In genomic region chr15:101224006-101224906, GRCm38 (mm10) we compare ENCODE assay signal across 8 mouse cellular contexts. TPM values are rescaled to one million over a fixed set of nuclear protein-coding genes. Genes with fewer than 3 reads are reported as not detected.
A peak's percentile ranks its signal among the peaks of the same experiment; 100 is the strongest.
DNase-seq lines count a peak whose midpoint lies in the region; ATAC-seq and TF ChIP-seq lines count a peak whose summit lies in the region.

Gene Grasp, plus strand, starts transcription at chr15:101224188.

- under 1% methylated on average over 42 of the region's 77 CpGs for WGBS in embryonic facial prominence, embryonic 14.5 days
- under 1% methylated on average over 62 of the region's 77 CpGs for WGBS in heart, embryonic 11.5 days (ENCODE audit: insufficient replicate concordance)
- under 1% methylated on average over 70 of the region's 77 CpGs for WGBS in kidney, embryonic 15.5 days
- 3% methylated on average over 76 of the region's 77 CpGs for WGBS in liver, adult 2 months

- no peaks in the 10 kb centered on the region for H3K27me3 ChIP-seq in embryonic facial prominence, embryonic 14.5 days (replicated peaks; ENCODE audit: control insufficient read depth, insufficient read depth, low read length)
- peaks cover 29% of the 10 kb centered on the region for H3K27me3 ChIP-seq in heart, embryonic 11.5 days (ENCODE audit: control insufficient read depth, insufficient read depth, low read length)
- H3K27me3 ChIP-seq in kidney, embryonic 15.5 days = peaks cover 30% of the 10 kb centered on the region
- peaks cover 5% of the 10 kb centered on the region; the same call in 1 of the 2 replicates for H3K27me3 ChIP-seq in liver, adult 2 months (ENCODE audit: control insufficient read depth, insufficient read depth, low read length)

- no peak for TF ChIP-seq CTCF in liver, adult 2 months (IDR thresholded peaks at IDR 0.05; ENCODE audit: low read depth, low read length)

- peak within 1 kb of the TSS; percentile 84 for H3K9ac ChIP-seq in embryonic facial prominence, embryonic 14.5 days (ENCODE audit: low read depth, low read length)
- H3K9ac ChIP-seq in heart, embryonic 11.5 days (ENCODE audit: low read depth, low read length) = peak within 1 kb of the TSS; percentile 78
- H3K9ac ChIP-seq in kidney, embryonic 15.5 days = peak within 1 kb of the TSS; percentile 71
- H3K9ac ChIP-seq in liver, adult 2 months (ENCODE audit: low read depth, low read length) = peak within 1 kb of the TSS; percentile 68

- peaks cover 50% of the 10 kb centered on the region for H3K4me1 ChIP-seq in embryonic facial prominence, embryonic 14.5 days (ENCODE audit: control insufficient read depth, insufficient read depth, low read length)
- peaks cover 16% of the 10 kb centered on the region for H3K4me1 ChIP-seq in heart, embryonic 11.5 days (ENCODE audit: control insufficient read depth, insufficient read depth, low read length)
- H3K4me1 ChIP-seq in kidney, embryonic 15.5 days = peaks cover 77% of the 10 kb centered on the region
- no peaks in the 10 kb centered on the region for H3K4me1 ChIP-seq in liver, adult 2 months (ENCODE audit: control insufficient read depth, insufficient read depth, low read length)

- no peaks in the 10 kb centered on the region for H3K9me3 ChIP-seq in embryonic facial prominence, embryonic 14.5 days (ENCODE audit: control insufficient read depth, low read length)
- no peaks in the 10 kb centered on the region for H3K9me3 ChIP-seq in heart, embryonic 11.5 days (replicated peaks; ENCODE audit: control insufficient read depth, low read length)
- H3K9me3 ChIP-seq in kidney, embryonic 15.5 days (replicated peaks) = no peaks in the 10 kb centered on the region

- peak; percentile 76 for ATAC-seq in embryonic facial prominence, embryonic 14.5 days (ENCODE audit: low read depth)
- peak; percentile 81 for ATAC-seq in heart, embryonic 11.5 days (replicated peaks; ENCODE audit: insufficient number of reproducible peaks, low FRiP score, low TSS enrichment)
- ATAC-seq in kidney, embryonic 15.5 days (replicated peaks; ENCODE audit: low FRiP score) = peak; percentile 87
- ATAC-seq in monocyte, adult 5-6 weeks (replicated peaks; ENCODE audit: insufficient number of reproducible peaks, low FRiP score, low TSS enrichment, poor library complexity, severe bottlenecking) = peak; percentile 67

- no peaks in the 10 kb centered on the region for H3K79me2 ChIP-seq in liver, adult 2 months (ENCODE audit: control insufficient read depth, insufficient read depth, low read length)

- peak within 1 kb of the TSS; percentile 90 for H3K4me3 ChIP-seq in embryonic facial prominence, embryonic 14.5 days (ENCODE audit: low read depth, low read length)
- H3K4me3 ChIP-seq in heart, embryonic 11.5 days (ENCODE audit: low read depth, low read length) = peak within 1 kb of the TSS; percentile 80
- peak within 1 kb of the TSS; percentile 81 for H3K4me3 ChIP-seq in kidney, embryonic 15.5 days (replicated peaks)
- H3K4me3 ChIP-seq in liver, adult 2 months (ENCODE audit: insufficient read depth, low read depth, low read length) = peak within 1 kb of the TSS; percentile 81

- peaks cover 10% of the 10 kb centered on the region for H3K36me3 ChIP-seq in embryonic facial prominence, embryonic 14.5 days (ENCODE audit: control insufficient read depth, insufficient read depth, low read length)
- 0 out of 2 replicates have a peak, but pooled peaks cover 3% of the 10 kb centered on the region for H3K36me3 ChIP-seq in heart, embryonic 11.5 days (ENCODE audit: control insufficient read depth, insufficient read depth, low read length)
- H3K36me3 ChIP-seq in kidney, embryonic 15.5 days = peaks cover 2% of the 10 kb centered on the region
- H3K36me3 ChIP-seq in liver, adult 2 months (ENCODE audit: control insufficient read depth, insufficient read depth, low read length) = no peaks in the 10 kb centered on the region

- peak within 1 kb of the TSS; percentile 82 for H3K27ac ChIP-seq in embryonic facial prominence, embryonic 14.5 days (replicated peaks; ENCODE audit: low read depth, low read length)
- H3K27ac ChIP-seq in heart, embryonic 11.5 days (ENCODE audit: low read depth, low read length) = peak within 1 kb of the TSS; percentile 77
- H3K27ac ChIP-seq in kidney, embryonic 15.5 days = peak within 1 kb of the TSS; percentile 86
- peak within 1 kb of the TSS; percentile 56 for H3K27ac ChIP-seq in liver, adult 2 months (replicated peaks; ENCODE audit: insufficient read depth, low read depth, low read length)

- H3K4me2 ChIP-seq in embryonic facial prominence, embryonic 14.5 days (ENCODE audit: low read depth, low read length) = peak within 1 kb of the TSS; percentile 78
- peak within 1 kb of the TSS; percentile 95 for H3K4me2 ChIP-seq in heart, embryonic 11.5 days
- peak within 1 kb of the TSS; percentile 93 for H3K4me2 ChIP-seq in kidney, embryonic 15.5 days

- DNase-seq in 3134 (ENCODE audit: extremely low read depth, insufficient read length, low spot score) = peak; percentile 84
- peak; percentile 95 for DNase-seq in adrenal gland, postnatal 14 days
- DNase-seq in embryonic facial prominence, embryonic 14.5 days (ENCODE audit: low spot score) = peak; percentile 95
- peak; percentile 24 for DNase-seq in liver, adult 2 months (ENCODE audit: extremely low read depth, low read depth, low spot score)
- DNase-seq in spleen, postnatal 14 days (ENCODE audit: low spot score in 2 of 2) = peak; percentile 51 to 68

- TF ChIP-seq POLR2A in liver, adult 2 months (IDR thresholded peaks at IDR 0.05; ENCODE audit: extremely low read depth, insufficient read depth, low read length) = peak; percentile 82

RNA-seq across cellular contexts. Expression of gene Grasp, which starts in this region (rescaled TPM):
- total RNA-seq in adrenal gland, postnatal 14 days (2021) = 20.7 and 29.7 TPM in 2 replicates
- 6.1 and 7.9 TPM in 2 replicates for polyA plus RNA-seq in embryonic facial prominence, embryonic 14.5 days (2014; fragmentation: Nextera tagmentation; extraction: Ambion mirVana)
- 4.1 TPM in 2 replicates for polyA plus RNA-seq in heart, embryonic 11.5 days (2014; fragmentation: Nextera tagmentation; extraction: Ambion mirVana)
- polyA plus RNA-seq in kidney, embryonic 15.5 days (2015; fragmentation: Nextera tagmentation; extraction: Ambion mirVana) = 4.7 TPM in 2 replicates
- 0.92 and 1.5 TPM in 2 replicates for total RNA-seq in liver, adult 2 months (2014; rRNA removed)
- polyA plus RNA-seq in liver, adult 2 months (2012; rRNA removed) = 1.2 and 1.5 TPM in 2 replicates
- 4.9 to 10.8 TPM (median 9.0 TPM) in 3 replicates for total RNA-seq in monocyte, adult 5-6 weeks (2017)

Comparison
In these comparisons a context has a peak if more than half of its experiments do, and no peak if none do; other contexts are left out.
1. Peak in every context shown above with its lines: DNase-seq, ATAC-seq, H3K4me3 ChIP-seq and H3K27ac ChIP-seq.
2. DNase-seq: peak in every context shown above with its lines; median percentile 95 in adrenal gland, postnatal 14 days; 95 in embryonic facial prominence, embryonic 14.5 days; 84 in 3134; 60 in spleen, postnatal 14 days; 24 in liver, adult 2 months.